Mouse (Mus musculus) heart, embryonic 10.5 days (tissue): Measurements from ENCODE around the gene Cabp1. TPM values are rescaled to one million over a fixed set of nuclear protein-coding genes. Genes with fewer than 3 reads are reported as not detected.
"Not testable (repeated sequence)": the region's sequence is repeated elsewhere in the genome, so short reads cannot be mapped to it uniquely, and the experiment has no call there.

Experiments used
- DNase-seq: peaks from one replicate; pipeline ENCODE4 v3.0.0-alpha.2; 2017; ENCODE audit warnings: low spot score
- H3K27ac ChIP-seq: fragments of 300-500 bp; sonication (generic); 2 replicates; pipeline ENCODE4 v1.5.1; 2016; ENCODE audit warnings: mild to moderate bottlenecking
- H3K27me3 ChIP-seq: fragments of 300-500 bp; sonication (generic); 2 replicates; pipeline ENCODE4 v1.6.1; 2016; ENCODE audit warnings: mild to moderate bottlenecking; ENCODE audit not compliant: poor library complexity, insufficient read depth, severe bottlenecking
- H3K36me3 ChIP-seq: fragments of 300-500 bp; sonication (generic); 2 replicates; pipeline ENCODE4 v1.6.1; 2016; ENCODE audit warnings: mild to moderate bottlenecking, moderate library complexity
- H3K4me1 ChIP-seq: fragments of 300-500 bp; sonication (generic); 2 replicates; pipeline ENCODE4 v1.6.1; 2016; ENCODE audit warnings: mild to moderate bottlenecking
- H3K4me3 ChIP-seq: fragments of 300-500 bp; sonication (generic); 2 replicates; pipeline ENCODE4 v1.5.1; 2016; ENCODE audit warnings: mild to moderate bottlenecking, moderate library complexity
- H3K9me3 ChIP-seq: fragments of 300-500 bp; sonication (generic); 2 replicates; pipeline ENCODE4 v1.6.1; 2016; ENCODE audit warnings: mild to moderate bottlenecking, moderate library complexity
- WGBS: fragments of 180-500 bp; shearing (Covaris S2); methylation state at CpG from one replicate; pipeline ENCODE4 v1.1.7; 2016; 5-methylcytosine and 5-hydroxymethylcytosine counted together
- polyA plus RNA-seq: library from polyadenylated mRNA; unstranded; fragments of >200 nt; fragmentation: Nextera tagmentation; extraction: Ambion mirVana; gene quantifications from 2 replicates; pipeline ENCODE4 v1.2.1, GENCODE M21; 2016

Cabp1 gene
- polyA plus RNA-seq, 1 experiment from 2014 or later = 1.2 TPM

DNA sequence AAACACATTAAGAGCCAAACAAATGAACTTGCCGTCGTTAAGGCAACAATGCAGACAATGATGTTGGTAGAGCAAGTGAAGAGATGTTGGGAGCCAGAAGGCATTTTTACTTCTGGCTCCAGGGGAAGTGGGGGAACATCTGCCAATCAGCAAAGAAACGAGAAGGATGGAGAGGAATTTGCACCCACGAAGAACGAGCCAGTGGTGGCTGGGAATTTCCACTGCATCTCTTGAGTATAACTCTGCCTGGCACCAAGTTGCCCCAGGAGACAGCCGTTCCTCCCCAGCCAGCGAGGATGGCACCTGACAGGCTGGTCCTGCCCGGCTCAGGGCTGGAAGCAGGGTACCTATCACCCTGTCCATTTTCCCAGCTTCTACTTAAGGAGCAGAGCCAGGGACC lies 11.3 kb downstream of the Cabp1 start:
- Histone ChIP-seq H3K36me3 (no peaks in the 10 kb centered on the region), H3K9me3 (no peaks in the 10 kb centered on the region), H3K27ac (peak overlapping the region; percentile 53), H3K4me1 (peaks cover 61% of the 10 kb centered on the region), H3K4me3 (no peak overlapping the region), H3K27me3 (peaks cover 22% of the 10 kb centered on the region)
- 71% methylated on average over 8 of the region's 8 CpGs for WGBS
- DNase-seq = no peak

DNA sequence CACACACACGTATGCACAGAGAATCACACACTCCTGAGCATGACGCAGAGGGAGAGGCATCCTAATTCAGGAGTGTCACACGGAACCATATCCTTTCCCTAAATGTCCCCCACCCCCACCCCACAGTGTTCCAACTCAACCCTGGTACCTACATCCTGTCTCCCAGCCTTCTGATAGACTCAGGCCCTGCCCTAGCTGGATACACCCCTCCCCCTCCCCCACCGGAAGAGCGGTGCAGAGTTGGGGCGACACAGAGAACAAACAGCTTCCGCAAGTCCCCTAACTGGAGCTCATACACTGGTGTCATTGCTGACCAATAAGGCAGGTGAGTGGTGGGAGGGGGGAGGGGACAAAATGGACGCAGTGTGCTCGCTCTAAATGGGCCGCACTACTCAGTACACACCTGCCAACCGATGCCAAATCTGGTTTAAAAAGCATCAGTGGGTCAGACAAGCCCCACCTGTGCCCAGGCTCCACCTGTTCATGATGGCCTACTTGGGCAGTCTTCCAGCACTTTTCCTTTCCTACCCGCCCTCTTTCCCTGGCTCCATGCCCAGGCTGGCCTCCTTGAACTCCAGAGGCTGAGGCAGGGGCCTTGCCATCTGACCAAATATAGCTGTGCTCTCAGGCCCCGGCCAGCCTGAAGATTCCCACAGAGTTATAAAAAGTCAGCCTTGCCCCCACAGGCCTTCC lies 12.8 kb downstream of the Cabp1 start:
- peaks cover 49% of the 10 kb centered on the region for H3K4me1 ChIP-seq
- 67% methylated on average over 13 of the region's 13 CpGs for WGBS
- 0 out of 2 replicates have a peak overlapping the region, but pooled peaks have one; percentile 8 for H3K4me3 ChIP-seq
- H3K9me3 ChIP-seq = no peaks in the 10 kb centered on the region
- H3K27me3 ChIP-seq = peaks cover 17% of the 10 kb centered on the region
- peak overlapping the region; percentile 76 for H3K27ac ChIP-seq
- no peaks in the 10 kb centered on the region for H3K36me3 ChIP-seq
- DNase-seq = peak; percentile 76

DNA sequence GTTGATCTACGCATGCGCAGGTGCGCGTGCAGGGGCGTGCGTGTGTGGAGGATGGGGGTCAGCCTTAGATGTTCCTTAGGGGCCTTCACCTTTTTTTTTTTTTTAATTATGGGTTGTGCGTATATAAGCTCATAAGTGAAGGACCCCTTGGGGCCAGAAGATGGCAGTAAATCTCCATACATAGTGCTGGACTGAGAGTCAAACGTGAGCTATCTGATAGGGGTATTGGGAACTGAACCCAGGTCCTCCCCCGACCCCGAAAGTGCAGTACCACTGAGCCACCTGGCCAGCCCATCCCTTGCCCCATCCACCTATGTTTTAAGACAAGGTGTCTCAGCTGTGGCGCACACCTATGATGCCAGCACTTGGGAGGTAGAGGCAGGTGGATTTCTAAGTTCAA lies 14.6 kb downstream of the Cabp1 start:
- DNase-seq = no peak
- no peak overlapping the region for H3K27ac ChIP-seq
- H3K27me3 ChIP-seq = peaks cover 6% of the 10 kb centered on the region; the same call in 1 of the 2 replicates
- no peak overlapping the region for H3K4me3 ChIP-seq
- peaks cover 42% of the 10 kb centered on the region for H3K4me1 ChIP-seq
- no peaks in the 10 kb centered on the region for H3K9me3 ChIP-seq
- 86% methylated on average over 11 of the region's 11 CpGs for WGBS
- H3K36me3 ChIP-seq = no peaks in the 10 kb centered on the region

DNA sequence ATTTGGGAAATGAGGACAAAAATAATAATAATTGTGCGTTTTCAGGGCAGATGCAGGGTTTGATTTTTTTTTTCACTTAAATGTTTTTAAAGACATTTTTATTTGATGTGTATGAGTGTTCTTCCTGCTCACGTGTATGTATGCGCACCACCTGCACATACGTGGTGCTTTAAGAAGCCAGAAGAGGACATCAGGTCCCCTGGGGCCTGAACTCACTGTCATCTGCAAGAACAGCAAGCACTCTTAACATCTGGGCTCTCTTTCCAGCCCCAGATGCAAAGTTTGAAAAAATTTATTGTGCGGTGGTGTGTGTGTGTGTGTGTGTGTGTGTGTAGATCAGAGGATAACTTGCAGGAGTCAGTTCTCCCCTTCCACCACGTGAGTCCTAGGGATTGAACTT lies 16.3 kb downstream of the Cabp1 start:
- no peaks in the 10 kb centered on the region for H3K36me3 ChIP-seq
- no peak overlapping the region for H3K27ac ChIP-seq
- no peak for DNase-seq
- no peaks in the 10 kb centered on the region for H3K9me3 ChIP-seq
- 80% methylated on average over 6 of the region's 6 CpGs for WGBS
- peaks cover 29% of the 10 kb centered on the region for H3K4me1 ChIP-seq
- peaks cover 6% of the 10 kb centered on the region; the same call in 1 of the 2 replicates for H3K27me3 ChIP-seq
- H3K4me3 ChIP-seq = no peak overlapping the region

DNA sequence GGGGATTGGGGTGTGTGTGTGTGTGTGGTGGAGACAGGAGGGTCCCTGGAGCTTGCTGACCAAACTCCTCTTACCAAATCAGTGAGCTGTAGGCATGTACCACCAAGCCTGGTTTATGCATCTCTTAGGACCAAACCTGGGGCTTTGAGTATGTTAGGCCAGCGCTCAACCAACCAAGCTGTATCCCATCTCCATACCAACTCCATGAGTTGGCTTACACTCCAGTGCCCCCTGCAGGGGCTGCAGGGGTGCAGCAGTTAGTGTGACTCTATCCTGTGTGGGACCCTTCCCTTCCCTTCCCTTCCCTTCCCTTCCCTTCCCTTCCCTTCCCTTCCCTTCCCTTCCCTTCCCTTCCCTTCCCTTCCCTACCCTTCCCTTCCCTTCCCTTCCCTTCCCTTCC lies 19.6 kb downstream of the Cabp1 start:
- H3K9me3 ChIP-seq = no peaks in the 10 kb centered on the region
- H3K4me1 ChIP-seq = peaks cover 3% of the 10 kb centered on the region; the same call in 1 of the 2 replicates
- peaks cover 6% of the 10 kb centered on the region; the same call in 1 of the 2 replicates for H3K27me3 ChIP-seq
- H3K4me3 ChIP-seq = no peak overlapping the region
- no peak overlapping the region for H3K27ac ChIP-seq
- no peaks in the 10 kb centered on the region for H3K36me3 ChIP-seq
- WGBS = 84% methylated on average over 1 of the region's 1 CpGs
- no peak for DNase-seq

GRCm38 (mm10) chr5:115170150-115170549 lies 24.0 kb downstream of the Cabp1 start:
- H3K27ac ChIP-seq = no peak overlapping the region
- 84% methylated on average over 8 of the region's 8 CpGs for WGBS
- H3K4me3 ChIP-seq = no peak overlapping the region
- no peaks in the 10 kb centered on the region for H3K9me3 ChIP-seq
- H3K4me1 ChIP-seq = peaks cover 27% of the 10 kb centered on the region
- H3K27me3 ChIP-seq = no peaks in the 10 kb centered on the region; the same call in 1 of the 2 replicates
- no peaks in the 10 kb centered on the region for H3K36me3 ChIP-seq
- no peak for DNase-seq

GRCm38 (mm10) chr5:115168641-115169415 lies 25.4 kb downstream of the Cabp1 start:
- H3K36me3 ChIP-seq = no peaks in the 10 kb centered on the region
- 43% methylated on average over 27 of the region's 27 CpGs for WGBS
- H3K4me1 ChIP-seq = peaks cover 27% of the 10 kb centered on the region
- H3K9me3 ChIP-seq = no peaks in the 10 kb centered on the region
- no peak for DNase-seq
- H3K27ac ChIP-seq = peak overlapping the region; percentile 59; the same call in 1 of the 2 replicates
- no peaks in the 10 kb centered on the region; the same call in 1 of the 2 replicates for H3K27me3 ChIP-seq
- peak overlapping the region; percentile 33; the same call in 1 of the 2 replicates for H3K4me3 ChIP-seq

DNA sequence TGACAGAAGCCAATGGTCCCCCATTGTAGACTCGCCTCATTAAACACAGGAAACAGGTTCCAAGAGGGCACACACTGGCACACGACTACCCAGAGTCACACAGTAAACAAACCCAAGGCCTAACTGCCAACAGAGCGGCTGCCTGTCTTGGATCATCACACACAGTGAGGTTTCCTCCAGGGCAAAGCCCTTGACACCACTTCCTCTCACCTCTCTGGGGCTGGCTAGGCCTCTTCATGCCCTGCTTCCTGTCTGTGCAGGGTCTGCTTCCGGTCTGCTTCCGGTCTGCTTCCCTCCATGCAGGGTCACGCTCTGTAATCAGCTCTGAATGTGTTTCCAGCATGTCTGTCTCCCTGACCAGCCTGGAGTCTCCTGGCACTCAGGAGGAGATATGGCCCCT lies 26.8 kb downstream of the Cabp1 start:
- H3K4me3 ChIP-seq = no peak overlapping the region; the same call in 1 of the 2 replicates
- WGBS = 54% methylated on average over 6 of the region's 6 CpGs
- no peak for DNase-seq
- peaks cover 31% of the 10 kb centered on the region for H3K4me1 ChIP-seq
- no peaks in the 10 kb centered on the region for H3K9me3 ChIP-seq
- H3K36me3 ChIP-seq = no peaks in the 10 kb centered on the region
- no peaks in the 10 kb centered on the region for H3K27me3 ChIP-seq
- H3K27ac ChIP-seq = peak overlapping the region; percentile 67; the same call in 1 of the 2 replicates

DNA sequence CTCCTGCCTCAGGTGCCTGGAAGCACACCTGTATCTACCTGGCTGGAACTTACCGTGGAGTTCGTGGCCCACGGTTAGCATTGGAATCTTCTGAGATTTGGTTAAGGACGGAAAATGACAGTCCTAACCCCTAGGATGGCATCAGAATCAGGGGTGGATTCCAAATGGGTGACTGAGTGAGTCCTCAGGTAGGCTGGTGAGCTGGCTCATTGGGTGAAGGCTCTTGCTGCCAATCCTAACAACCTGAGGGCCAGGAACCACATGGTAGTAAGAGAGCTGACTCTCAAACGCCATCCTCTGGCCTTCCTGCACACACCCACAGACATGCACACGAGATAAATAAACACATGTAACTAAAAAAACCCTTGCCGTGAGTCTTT lies 27.4 kb downstream of the Cabp1 start:
- H3K4me1 ChIP-seq = peaks cover 31% of the 10 kb centered on the region
- no peak for DNase-seq
- no peaks in the 10 kb centered on the region for H3K9me3 ChIP-seq
- H3K36me3 ChIP-seq = no peaks in the 10 kb centered on the region
- no peaks in the 10 kb centered on the region for H3K27me3 ChIP-seq
- no peak overlapping the region for H3K4me3 ChIP-seq
- WGBS = 80% methylated on average over 7 of the region's 7 CpGs
- H3K27ac ChIP-seq = peak overlapping the region; percentile 2; the same call in 1 of the 2 replicates

DNA sequence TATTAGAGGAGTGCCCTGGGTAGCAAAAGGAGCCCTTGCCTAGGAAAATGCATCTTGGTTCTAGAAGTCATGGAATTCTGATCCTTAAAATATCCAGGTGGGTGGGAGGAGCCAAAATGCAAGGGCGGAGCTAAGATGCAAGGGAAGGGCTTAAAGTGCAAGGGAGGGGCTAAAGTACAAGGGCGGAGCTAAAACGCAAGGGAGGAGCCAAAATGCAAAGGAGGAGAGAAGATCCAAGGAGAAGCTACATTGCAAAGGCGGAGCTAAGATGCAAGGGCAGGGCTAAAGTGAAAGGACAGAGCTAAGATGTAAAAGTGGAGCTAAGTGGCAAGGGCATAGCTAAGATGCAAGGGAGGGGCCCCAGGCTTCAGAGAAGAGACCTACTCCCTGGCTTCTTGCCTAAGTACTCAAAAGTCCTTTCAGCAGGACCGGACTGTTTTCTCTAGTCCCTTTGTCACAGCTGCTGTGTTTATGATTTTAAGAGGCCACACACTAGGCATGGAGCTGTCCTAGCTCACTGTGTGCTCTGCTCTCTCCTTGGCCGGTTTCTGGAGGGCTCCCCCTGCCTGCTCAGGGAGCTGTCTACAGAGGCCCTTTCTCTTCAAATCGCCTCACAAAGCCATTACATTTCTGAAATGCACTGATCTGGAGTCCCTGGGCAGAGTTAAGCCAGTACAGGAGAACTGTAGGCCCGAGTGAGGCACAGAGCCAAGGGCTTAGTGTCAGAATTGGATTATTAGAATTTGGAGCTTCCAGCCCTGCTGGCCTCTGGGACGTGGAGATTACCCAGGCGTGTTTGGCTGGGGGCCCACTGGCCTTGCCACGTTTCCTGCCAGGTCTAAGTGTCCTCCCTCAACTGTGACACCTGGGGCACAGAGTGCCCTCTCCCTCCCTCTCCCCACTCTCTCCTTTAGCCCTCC lies 28.0 kb downstream of the Cabp1 start:
- H3K27ac ChIP-seq = peak overlapping the region; percentile 2
- peaks cover 36% of the 10 kb centered on the region for H3K4me1 ChIP-seq
- 57% methylated on average over 11 of the region's 11 CpGs for WGBS
- no peaks in the 10 kb centered on the region for H3K36me3 ChIP-seq
- DNase-seq = no peak
- H3K4me3 ChIP-seq = no peak overlapping the region
- H3K27me3 ChIP-seq = no peaks in the 10 kb centered on the region
- H3K9me3 ChIP-seq = no peaks in the 10 kb centered on the region

GRCm38 (mm10) chr5:115165351-115165750 lies 28.8 kb downstream of the Cabp1 start:
- peaks cover 38% of the 10 kb centered on the region for H3K4me1 ChIP-seq
- no peak overlapping the region for H3K4me3 ChIP-seq
- 54% methylated on average over 9 of the region's 9 CpGs for WGBS
- no peak overlapping the region for H3K27ac ChIP-seq
- H3K27me3 ChIP-seq = no peaks in the 10 kb centered on the region
- no peak for DNase-seq
- no peaks in the 10 kb centered on the region for H3K9me3 ChIP-seq
- H3K36me3 ChIP-seq = no peaks in the 10 kb centered on the region

- not testable (repeated sequence) for H3K4me3 ChIP-seq, H3K36me3 ChIP-seq, DNase-seq, H3K27me3 ChIP-seq, H3K9me3 ChIP-seq, H3K27ac ChIP-seq
- H3K4me1 ChIP-seq = peaks cover 41% of the 10 kb centered on the region
- WGBS = 76% methylated on average over 4 of the region's 4 CpGs
These were observed 29.7 kb downstream of the Cabp1 start for GRCm38 (mm10) chr5:115164446-115164845.
